Mouse (Mus musculus): ENCODE data around the gene Mtr. TPM values are rescaled to one million over a fixed set of nuclear protein-coding genes. Genes with fewer than 3 reads are reported as not detected.

The Mtr gene
- polyA plus RNA-seq (2014; fragmentation: Illumina TruSeq; extraction: RNeasy Lipid Tissue Mini Kit (QIAGEN cat#74804); ENCODE audit: insufficient read depth, low read depth, low replicate concordance): 3.1 TPM

DNA sequence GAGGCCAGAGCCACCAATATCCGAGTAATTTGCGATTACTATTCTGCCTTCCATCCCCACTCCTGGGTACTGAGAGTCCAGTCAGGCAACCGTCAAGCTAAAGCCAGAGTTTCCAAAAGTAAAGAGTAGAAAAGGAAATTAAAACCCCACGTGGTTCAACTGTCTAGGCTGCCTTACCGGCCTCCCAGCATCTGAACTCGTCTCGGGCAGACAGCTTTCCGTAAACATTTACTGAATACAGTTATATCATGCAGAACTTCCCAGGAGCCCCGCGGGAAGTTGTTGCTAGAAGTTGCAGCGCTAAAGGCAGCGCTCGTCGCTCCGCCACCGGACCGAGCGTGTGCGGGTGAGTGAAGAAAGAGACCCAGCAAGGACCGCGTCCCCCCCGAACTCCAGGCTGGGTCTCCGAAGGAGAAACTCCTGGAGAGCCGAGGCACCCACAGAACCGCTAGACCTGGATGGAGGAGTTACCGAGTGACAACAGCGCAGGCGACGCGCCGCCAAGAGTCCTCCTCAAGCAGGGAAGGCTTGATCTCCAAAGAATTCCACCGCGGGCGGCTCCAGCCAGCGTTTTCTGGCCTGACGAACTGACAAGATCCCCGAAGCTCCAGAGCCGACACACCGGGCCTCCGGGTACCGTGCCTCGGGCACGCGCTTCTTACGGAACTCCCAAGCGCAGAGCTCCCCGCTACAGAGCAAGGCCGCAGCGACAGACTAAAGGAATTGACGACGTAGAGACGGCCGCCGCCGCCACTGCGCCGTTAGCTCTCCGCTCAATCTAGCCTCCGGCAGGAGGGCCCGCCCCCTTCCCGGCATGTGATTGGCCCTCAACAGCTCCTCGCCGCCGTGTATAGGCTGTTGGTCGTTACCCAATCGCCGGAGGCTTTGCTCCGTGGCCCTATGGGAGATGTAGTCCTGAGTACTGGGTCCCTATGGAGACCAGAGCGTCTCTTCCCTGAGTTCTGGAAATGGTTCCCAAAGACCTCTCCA, at the start of gene Mtr:
TSS of gene Mtr (minus strand) at position 723 of the 990 bp plus-strand sequence.

Other genes starting within 250 kb of the Mtr start
- 1.6 TPM for gene Ryr2, start 151.2 kb downstream of the Mtr start, polyA plus RNA-seq (2014; fragmentation: Illumina TruSeq; extraction: RNeasy Lipid Tissue Mini Kit (QIAGEN cat#74804); ENCODE audit: insufficient read depth, low read depth, low replicate concordance)
- 16.6 TPM for gene Actn2, start 82.6 kb upstream of the Mtr start, polyA plus RNA-seq (2014; fragmentation: Illumina TruSeq; extraction: RNeasy Lipid Tissue Mini Kit (QIAGEN cat#74804); ENCODE audit: insufficient read depth, low read depth, low replicate concordance)
- 15.2 TPM for gene Heatr1, start 136.9 kb upstream of the Mtr start, polyA plus RNA-seq (2014; fragmentation: Illumina TruSeq; extraction: RNeasy Lipid Tissue Mini Kit (QIAGEN cat#74804); ENCODE audit: insufficient read depth, low read depth, low replicate concordance)
- 29.2 TPM for gene Lgals8, start 206.8 kb upstream of the Mtr start, polyA plus RNA-seq (2014; fragmentation: Illumina TruSeq; extraction: RNeasy Lipid Tissue Mini Kit (QIAGEN cat#74804); ENCODE audit: insufficient read depth, low read depth, low replicate concordance)

All from lung, adult 10 weeks (tissue).